Mouse (Mus musculus): ENCODE results near the gene Tmem110. TPM values are rescaled to one million over a fixed set of nuclear protein-coding genes. Genes with fewer than 3 reads are reported as not detected.

Gene Tmem110
- polyA plus RNA-seq, 1 experiment: 20.1 TPM

GRCm38 (mm10) chr14:30877827-30878226 is 52.4 kb downstream of the Tmem110 start:
- Histone ChIP-seq H3K27ac (ENCODE audit: control insufficient read depth, insufficient read depth, low read length) (no peak overlapping the region), H3K4me3 (ENCODE audit: control insufficient read depth, insufficient read depth, low read length) (no peak overlapping the region), H3K27me3 (ENCODE audit: control insufficient read depth, insufficient read depth, low read length) (no peaks in the 10 kb centered on the region), H3K4me1 (replicated peaks; ENCODE audit: control insufficient read depth, insufficient read depth, low read length) (no peaks in the 10 kb centered on the region), H3K36me3 (ENCODE audit: control insufficient read depth, insufficient read depth, low read length) (no peaks in the 10 kb centered on the region)
- TF ChIP-seq CTCF (IDR thresholded peaks at IDR 0.05; ENCODE audit: borderline replicate concordance, control insufficient read depth, extremely low read depth, insufficient read depth, low read length, poor library complexity): no peak
- TF ChIP-seq POLR2A (IDR thresholded peaks at IDR 0.05; ENCODE audit: control insufficient read depth, extremely low read depth, insufficient read depth, low read length, poor library complexity): no peak
- WGBS: 93% methylated on average over 3 of the region's 3 CpGs
- DNase-seq: no peak

- Histone ChIP-seq H3K27me3 (ENCODE audit: control insufficient read depth, insufficient read depth, low read length) (no peaks in the 10 kb centered on the region), H3K27ac (ENCODE audit: control insufficient read depth, insufficient read depth, low read length) (no peak within 1 kb of the TSS), H3K4me3 (ENCODE audit: control insufficient read depth, insufficient read depth, low read length) (no peak within 1 kb of the TSS), H3K36me3 (ENCODE audit: control insufficient read depth, insufficient read depth, low read length) (no peaks in the 10 kb centered on the region), H3K4me1 (replicated peaks; ENCODE audit: control insufficient read depth, insufficient read depth, low read length) (no peaks in the 10 kb centered on the region)
- no peak for DNase-seq
- TF ChIP-seq POLR2A (IDR thresholded peaks at IDR 0.05; ENCODE audit: control insufficient read depth, extremely low read depth, insufficient read depth, low read length, poor library complexity) (no peak), CTCF (IDR thresholded peaks at IDR 0.05; ENCODE audit: borderline replicate concordance, control insufficient read depth, extremely low read depth, insufficient read depth, low read length, poor library complexity) (no peak)
- 89% methylated on average over 11 of the region's 11 CpGs for WGBS
Measured at GRCm38 (mm10) chr14:30878958-30879571, 53.7 kb downstream of the Tmem110 start, which contains the start of gene Mustn1. Mustn1 (plus strand) TSS chr14:30879200.

GRCm38 (mm10) chr14:30879794-30880193 is 54.4 kb downstream of the Tmem110 start:
- 94% methylated on average over 9 of the region's 9 CpGs for WGBS
- H3K4me3 ChIP-seq (ENCODE audit: control insufficient read depth, insufficient read depth, low read length): no peak overlapping the region
- H3K4me1 ChIP-seq (replicated peaks; ENCODE audit: control insufficient read depth, insufficient read depth, low read length): no peaks in the 10 kb centered on the region
- no peak for DNase-seq
- no peak overlapping the region for H3K27ac ChIP-seq (ENCODE audit: control insufficient read depth, insufficient read depth, low read length)
- H3K27me3 ChIP-seq (ENCODE audit: control insufficient read depth, insufficient read depth, low read length): no peaks in the 10 kb centered on the region
- TF ChIP-seq CTCF (IDR thresholded peaks at IDR 0.05; ENCODE audit: borderline replicate concordance, control insufficient read depth, extremely low read depth, insufficient read depth, low read length, poor library complexity) (no peak), POLR2A (IDR thresholded peaks at IDR 0.05; ENCODE audit: control insufficient read depth, extremely low read depth, insufficient read depth, low read length, poor library complexity) (no peak)
- no peaks in the 10 kb centered on the region for H3K36me3 ChIP-seq (ENCODE audit: control insufficient read depth, insufficient read depth, low read length)

GRCm38 (mm10) chr14:30880251-30880650 is 54.9 kb downstream of the Tmem110 start:
- no peaks in the 10 kb centered on the region for H3K36me3 ChIP-seq (ENCODE audit: control insufficient read depth, insufficient read depth, low read length)
- H3K4me3 ChIP-seq (ENCODE audit: control insufficient read depth, insufficient read depth, low read length): no peak overlapping the region
- TF ChIP-seq POLR2A (IDR thresholded peaks at IDR 0.05; ENCODE audit: control insufficient read depth, extremely low read depth, insufficient read depth, low read length, poor library complexity) (no peak), CTCF (IDR thresholded peaks at IDR 0.05; ENCODE audit: borderline replicate concordance, control insufficient read depth, extremely low read depth, insufficient read depth, low read length, poor library complexity) (no peak)
- no peak for DNase-seq
- no peak overlapping the region for H3K27ac ChIP-seq (ENCODE audit: control insufficient read depth, insufficient read depth, low read length)
- 88% methylated on average over 8 of the region's 8 CpGs for WGBS
- H3K4me1 ChIP-seq (replicated peaks; ENCODE audit: control insufficient read depth, insufficient read depth, low read length): no peaks in the 10 kb centered on the region
- no peaks in the 10 kb centered on the region for H3K27me3 ChIP-seq (ENCODE audit: control insufficient read depth, insufficient read depth, low read length)

- TF ChIP-seq POLR2A (IDR thresholded peaks at IDR 0.05; ENCODE audit: control insufficient read depth, extremely low read depth, insufficient read depth, low read length, poor library complexity): no peak
- TF ChIP-seq CTCF (IDR thresholded peaks at IDR 0.05; ENCODE audit: borderline replicate concordance, control insufficient read depth, extremely low read depth, insufficient read depth, low read length, poor library complexity): no peak
- Histone ChIP-seq H3K4me3 (ENCODE audit: control insufficient read depth, insufficient read depth, low read length) (no peak overlapping the region), H3K36me3 (ENCODE audit: control insufficient read depth, insufficient read depth, low read length) (no peaks in the 10 kb centered on the region), H3K4me1 (replicated peaks; ENCODE audit: control insufficient read depth, insufficient read depth, low read length) (no peaks in the 10 kb centered on the region), H3K27me3 (ENCODE audit: control insufficient read depth, insufficient read depth, low read length) (no peaks in the 10 kb centered on the region), H3K27ac (ENCODE audit: control insufficient read depth, insufficient read depth, low read length) (no peak overlapping the region)
- peak; percentile 35 for DNase-seq
- 80% methylated on average over 17 of the region's 17 CpGs for WGBS
Measured at GRCm38 (mm10) chr14:30880811-30881717, 55.7 kb downstream of the Tmem110 start.

GRCm38 (mm10) chr14:30881718-30882108 is 56.3 kb downstream of the Tmem110 start:
- DNase-seq: no peak
- Histone ChIP-seq H3K4me3 (ENCODE audit: control insufficient read depth, insufficient read depth, low read length) (no peak overlapping the region), H3K36me3 (ENCODE audit: control insufficient read depth, insufficient read depth, low read length) (no peaks in the 10 kb centered on the region), H3K27me3 (ENCODE audit: control insufficient read depth, insufficient read depth, low read length) (no peaks in the 10 kb centered on the region), H3K4me1 (replicated peaks; ENCODE audit: control insufficient read depth, insufficient read depth, low read length) (no peaks in the 10 kb centered on the region), H3K27ac (ENCODE audit: control insufficient read depth, insufficient read depth, low read length) (no peak overlapping the region)
- 94% methylated on average over 3 of the region's 3 CpGs for WGBS
- no peak for TF ChIP-seq POLR2A (IDR thresholded peaks at IDR 0.05; ENCODE audit: control insufficient read depth, extremely low read depth, insufficient read depth, low read length, poor library complexity)
- no peak for TF ChIP-seq CTCF (IDR thresholded peaks at IDR 0.05; ENCODE audit: borderline replicate concordance, control insufficient read depth, extremely low read depth, insufficient read depth, low read length, poor library complexity)

Measured in thymus, adult 2 months (tissue).